Comparison of ENCODE assay signal across 14 mouse cellular contexts in the genomic region with DNA sequence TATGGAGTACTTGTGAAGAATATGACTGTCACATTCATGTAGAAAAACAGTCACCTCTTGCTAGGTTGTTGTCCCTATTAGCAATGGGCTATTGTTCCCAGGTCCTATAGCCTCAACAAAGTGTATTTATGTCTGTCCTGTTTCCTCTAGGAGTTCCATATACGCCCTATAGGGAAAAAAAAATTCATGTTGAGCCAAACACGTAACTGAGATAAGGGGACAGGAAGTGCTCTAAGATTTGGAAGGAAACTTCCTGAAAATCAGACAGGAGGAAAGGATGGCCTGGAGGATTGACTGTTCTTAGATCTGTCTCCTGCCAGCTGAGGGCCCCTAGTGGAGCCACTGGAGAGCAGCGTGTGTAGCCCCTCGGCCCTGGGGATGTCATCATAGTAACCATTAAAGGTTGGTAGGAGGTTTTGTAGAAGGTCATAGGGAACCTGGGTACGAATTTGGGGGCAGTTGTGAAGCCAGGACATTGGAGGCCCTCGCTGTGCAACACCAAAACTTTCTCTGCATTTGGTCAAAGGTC. TPM values are rescaled to one million over a fixed set of nuclear protein-coding genes. Genes with fewer than 3 reads are reported as not detected.
A peak's percentile ranks its signal among the peaks of the same experiment; 100 is the strongest.
DNase-seq lines count a peak whose midpoint lies in the region; ATAC-seq and TF ChIP-seq lines count a peak whose summit lies in the region.
"Had no signal": no experiment of that assay in that cellular context is flagged by ENCODE, and none has a peak within 500 bp of the region (broad histone marks: within the 10 kb centered on the region; RNA-seq: fewer than 3 reads in every experiment).

No protein-coding gene starts in this region.

- H3K9me3 ChIP-seq in midbrain, postnatal 0 days (ENCODE audit: low read length) = no peaks in the 10 kb centered on the region
- H3K9me3 ChIP-seq in midbrain, embryonic 14.5 days (ENCODE audit: control insufficient read depth, low read length) = no peaks in the 10 kb centered on the region
- H3K9me3 ChIP-seq in intestine, embryonic 16.5 days (ENCODE audit: control insufficient read depth, low read length) = no peaks in the 10 kb centered on the region
- H3K9me3 ChIP-seq: midbrain, embryonic 10.5 days; neural tube, embryonic 13.5 days had no signal

- no peaks in the 10 kb centered on the region for H3K79me2 ChIP-seq in heart, adult 2 months (replicated peaks; ENCODE audit: control insufficient read depth, insufficient read depth, low read length)

- peaks cover 2% of the 10 kb centered on the region; the same call in 1 of the 2 replicates for H3K4me1 ChIP-seq in heart, adult 2 months (ENCODE audit: control insufficient read depth, insufficient read depth, low read length)
- no peaks in the 10 kb centered on the region for H3K4me1 ChIP-seq in midbrain, postnatal 0 days (ENCODE audit: insufficient read depth, low read length)
- H3K4me1 ChIP-seq in midbrain, embryonic 14.5 days (ENCODE audit: control insufficient read depth, insufficient read depth, low read length) = no peaks in the 10 kb centered on the region
- peaks cover 10% of the 10 kb centered on the region; the same call in 1 of the 2 replicates for H3K4me1 ChIP-seq in intestine, embryonic 16.5 days (ENCODE audit: control insufficient read depth, insufficient read depth, low read length)
- H3K4me1 ChIP-seq: neural tube, embryonic 13.5 days had no signal

- TF ChIP-seq POLR2A in heart, adult 2 months (IDR thresholded peaks at IDR 0.05; ENCODE audit: insufficient read depth, low read depth, low read length) = no peak

- H3K36me3 ChIP-seq in heart, adult 2 months (ENCODE audit: control insufficient read depth, insufficient read depth, low read length) = no peaks in the 10 kb centered on the region
- no peaks in the 10 kb centered on the region for H3K36me3 ChIP-seq in midbrain, postnatal 0 days (ENCODE audit: insufficient read depth, low read length)
- no peaks in the 10 kb centered on the region for H3K36me3 ChIP-seq in midbrain, embryonic 14.5 days (ENCODE audit: control insufficient read depth, insufficient read depth, low read length)
- H3K36me3 ChIP-seq in intestine, embryonic 16.5 days (ENCODE audit: control insufficient read depth, insufficient read depth, low read length) = no peaks in the 10 kb centered on the region
- H3K36me3 ChIP-seq: heart, embryonic 12.5 days; midbrain, embryonic 10.5 days; neural tube, embryonic 13.5 days had no signal

- no peak for DNase-seq in heart, adult 2 months
- DNase-seq in heart, adult 18-20 months = no peak
- peak; percentile 34 for DNase-seq in kidney, postnatal 10 days
- DNase-seq in kidney, adult 9 months = no peak
- DNase-seq in midbrain, postnatal 0 days (ENCODE audit: low spot score) = no peak
- no peak for DNase-seq in midbrain, embryonic 14.5 days
- no peak for DNase-seq in right cerebral cortex, postnatal 4 days
- DNase-seq: adrenal gland, adult 2 months; left cerebral cortex, postnatal 4 days; right cerebral cortex, postnatal 14 days had no signal

- H3K27me3 ChIP-seq in heart, adult 2 months (ENCODE audit: control insufficient read depth, insufficient read depth, low read length) = no peaks in the 10 kb centered on the region
- H3K27me3 ChIP-seq in midbrain, postnatal 0 days (ENCODE audit: insufficient read depth, low read length) = no peaks in the 10 kb centered on the region
- H3K27me3 ChIP-seq in midbrain, embryonic 14.5 days (ENCODE audit: control insufficient read depth, insufficient read depth, low read length) = no peaks in the 10 kb centered on the region
- H3K27me3 ChIP-seq in intestine, embryonic 16.5 days (replicated peaks; ENCODE audit: control insufficient read depth, insufficient read depth, low read length) = no peaks in the 10 kb centered on the region
- H3K27me3 ChIP-seq: heart, embryonic 12.5 days; neural tube, embryonic 13.5 days had no signal

- H3K9ac ChIP-seq in heart, adult 2 months (ENCODE audit: low read depth, low read length) = no peak overlapping the region
- no peak overlapping the region for H3K9ac ChIP-seq in midbrain, postnatal 0 days (replicated peaks; ENCODE audit: low read length, poor library complexity, severe bottlenecking)
- no peak overlapping the region for H3K9ac ChIP-seq in midbrain, embryonic 14.5 days (replicated peaks; ENCODE audit: low read length)
- no peak overlapping the region for H3K9ac ChIP-seq in intestine, embryonic 16.5 days (ENCODE audit: low read depth, low read length)
- H3K9ac ChIP-seq: heart, embryonic 12.5 days; neural tube, embryonic 13.5 days had no signal

- ATAC-seq in midbrain, postnatal 0 days (ENCODE audit: low FRiP score) = no peak
- no peak for ATAC-seq in midbrain, embryonic 14.5 days (ENCODE audit: low FRiP score, low TSS enrichment)
- no peak for ATAC-seq in intestine, embryonic 16.5 days

- 37% methylated on average over 6 of the region's 6 CpGs for WGBS in heart, adult 2 months
- 61% methylated on average over 6 of the region's 6 CpGs for WGBS in midbrain, postnatal 0 days
- 62% methylated on average over 6 of the region's 6 CpGs for WGBS in midbrain, embryonic 14.5 days
- 51% methylated on average over 6 of the region's 6 CpGs for WGBS in intestine, embryonic 16.5 days

- no peak overlapping the region for H3K27ac ChIP-seq in heart, adult 2 months
- no peak overlapping the region for H3K27ac ChIP-seq in midbrain, postnatal 0 days (ENCODE audit: low read depth, low read length)
- no peak overlapping the region for H3K27ac ChIP-seq in midbrain, embryonic 14.5 days (replicated peaks; ENCODE audit: low read depth, low read length)
- no peak overlapping the region for H3K27ac ChIP-seq in intestine, embryonic 16.5 days (ENCODE audit: low read length)
- H3K27ac ChIP-seq: midbrain, embryonic 10.5 days; neural tube, embryonic 13.5 days had no signal

- no peak for TF ChIP-seq EP300 in heart, adult 2 months (IDR thresholded peaks at IDR 0.05; ENCODE audit: insufficient read depth, low read depth, low read length)

- no peak overlapping the region for H3K4me3 ChIP-seq in heart, adult 2 months
- H3K4me3 ChIP-seq in midbrain, postnatal 0 days (ENCODE audit: low read depth, low read length) = no peak overlapping the region
- H3K4me3 ChIP-seq in midbrain, embryonic 14.5 days (replicated peaks; ENCODE audit: low read depth, low read length) = no peak overlapping the region
- no peak overlapping the region for H3K4me3 ChIP-seq in intestine, embryonic 16.5 days (ENCODE audit: low read length)
- H3K4me3 ChIP-seq: heart, embryonic 12.5 days; midbrain, embryonic 10.5 days; neural tube, embryonic 13.5 days had no signal

- peak; percentile 56 for TF ChIP-seq CTCF in heart, adult 2 months (IDR thresholded peaks at IDR 0.05)
- TF ChIP-seq CTCF in midbrain, postnatal 0 days (IDR thresholded peaks at IDR 0.05) = peak; percentile 27; the same call in 1 of the 2 replicates

- no peak overlapping the region for H3K4me2 ChIP-seq in midbrain, postnatal 0 days (ENCODE audit: low read depth, low read length, poor library complexity, severe bottlenecking)
- no peak overlapping the region for H3K4me2 ChIP-seq in midbrain, embryonic 14.5 days (ENCODE audit: low read length)
- H3K4me2 ChIP-seq in intestine, embryonic 16.5 days (ENCODE audit: low read depth, low read length) = no peak overlapping the region
- H3K4me2 ChIP-seq: heart, embryonic 12.5 days; neural tube, embryonic 13.5 days had no signal

- intact Hi-C loops in heart, adult 2 months (cut with DNase I) = no loop called here

RNA-seq across cellular contexts. Expression of a gene that starts 20.5 kb away (rescaled TPM):
- 10 to 100 TPM in 1 of 2 experiments, 1 to 10 TPM in 1; 7.1 to 16.4 TPM for total RNA-seq in heart, adult 2 months (2021)
- 22.5 and 30.1 TPM in 2 replicates for polyA plus RNA-seq in heart, adult 2 months (2012; rRNA removed)
- total RNA-seq in heart, adult 18-20 months (2021) = 10 to 100 TPM in 1 of 2 experiments, 1 to 10 TPM in 1; 8.2 to 10.9 TPM
- total RNA-seq in midbrain, postnatal 0 days (2014; rRNA removed) = 4.1 and 5.2 TPM in 2 replicates
- 5.2 and 7.0 TPM in 2 replicates for polyA plus RNA-seq in midbrain, postnatal 0 days (2015; fragmentation: Nextera tagmentation; extraction: Ambion mirVana)
- 2.9 and 4.6 TPM in 2 replicates for polyA plus RNA-seq in midbrain, embryonic 14.5 days (2014; fragmentation: Nextera tagmentation; extraction: Ambion mirVana)
- 21.4 and 39.8 TPM in 2 replicates for polyA plus RNA-seq in intestine, embryonic 16.5 days (2015; fragmentation: Nextera tagmentation; extraction: Ambion mirVana)

RNA-seq across cellular contexts. Expression of a gene that starts 42.0 kb away (rescaled TPM):
- total RNA-seq in heart, adult 2 months (2021) = 100 to 1,000 TPM in 1 of 2 experiments, 10 to 100 TPM in 1; 96.9 to 109 TPM
- 53.5 and 82.6 TPM in 2 replicates for polyA plus RNA-seq in heart, adult 2 months (2012; rRNA removed)
- 10 to 100 TPM; 82.2 to 93.8 TPM for total RNA-seq in heart, adult 18-20 months (2021)
- total RNA-seq in midbrain, postnatal 0 days (2014; rRNA removed) = 38.0 and 54.7 TPM in 2 replicates
- polyA plus RNA-seq in midbrain, postnatal 0 days (2015; fragmentation: Nextera tagmentation; extraction: Ambion mirVana) = 36.6 and 41.6 TPM in 2 replicates
- 46.8 and 51.4 TPM in 2 replicates for polyA plus RNA-seq in midbrain, embryonic 14.5 days (2014; fragmentation: Nextera tagmentation; extraction: Ambion mirVana)
- polyA plus RNA-seq in intestine, embryonic 16.5 days (2015; fragmentation: Nextera tagmentation; extraction: Ambion mirVana) = 20.4 and 21.6 TPM in 2 replicates

RNA-seq across cellular contexts. Expression of a gene that starts 54.8 kb away (rescaled TPM):
- total RNA-seq in heart, adult 2 months (2021) = 100 to 1,000 TPM; 137 to 176 TPM
- 86.5 and 118 TPM in 2 replicates for polyA plus RNA-seq in heart, adult 2 months (2012; rRNA removed)
- 100 to 1,000 TPM; 171 to 202 TPM for total RNA-seq in heart, adult 18-20 months (2021)
- total RNA-seq in midbrain, postnatal 0 days (2014; rRNA removed) = 220 and 287 TPM in 2 replicates
- 513 and 545 TPM in 2 replicates for polyA plus RNA-seq in midbrain, postnatal 0 days (2015; fragmentation: Nextera tagmentation; extraction: Ambion mirVana)
- 491 and 555 TPM in 2 replicates for polyA plus RNA-seq in midbrain, embryonic 14.5 days (2014; fragmentation: Nextera tagmentation; extraction: Ambion mirVana)
- 394 and 410 TPM in 2 replicates for polyA plus RNA-seq in intestine, embryonic 16.5 days (2015; fragmentation: Nextera tagmentation; extraction: Ambion mirVana)
